ENCODE assay signal across 21 mouse cellular contexts in the genomic region with DNA sequence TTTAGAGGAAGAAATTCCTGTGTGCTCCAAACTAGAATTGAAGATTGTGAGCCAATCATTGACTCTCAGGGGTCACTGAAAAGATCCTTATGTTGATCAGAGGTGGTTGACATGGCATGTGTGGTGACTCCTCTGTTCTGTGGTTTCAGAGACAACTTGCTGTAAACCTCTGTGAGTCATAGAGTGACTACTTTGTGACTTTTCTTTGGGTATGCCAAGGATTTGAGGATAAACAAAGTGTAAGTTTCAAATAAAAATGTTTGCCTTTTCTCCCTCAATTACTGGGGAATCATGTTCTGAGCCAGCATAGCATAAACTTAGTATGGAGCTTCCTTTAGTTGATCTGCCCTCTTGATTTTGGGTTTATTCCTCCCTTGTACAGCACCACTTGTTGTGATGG. TPM values are rescaled to one million over a fixed set of nuclear protein-coding genes. Genes with fewer than 3 reads are reported as not detected.
DNase-seq lines count a peak whose midpoint lies in the region; ATAC-seq lines count a peak whose summit lies in the region.
"Had no signal": no experiment of that assay in that cellular context is flagged by ENCODE, and none has a peak within 500 bp of the region (broad histone marks: within the 10 kb centered on the region; RNA-seq: fewer than 3 reads in every experiment).

No protein-coding gene starts in this region.

- H3K27me3 ChIP-seq in heart, embryonic 13.5 days (replicated peaks): no peaks in the 10 kb centered on the region
- no peaks in the 10 kb centered on the region for H3K27me3 ChIP-seq in lung, embryonic 15.5 days
- H3K27me3 ChIP-seq: CH12.LX; neural tube, embryonic 12.5 days had no signal

- DNase-seq in heart, postnatal 14 days: no peak
- no peak for DNase-seq in lung, postnatal 25 days (ENCODE audit: low spot score)
- DNase-seq in NIH3T3 (ENCODE audit: low read depth): peak; percentile 42
- DNase-seq in frontal cortex, postnatal 10 days (ENCODE audit: low spot score in 2 of 2): no peak
- DNase-seq: adrenal gland, adult 8-10 months; cerebellum, adult 8-10 months; kidney, adult 8-10 months; kidney, postnatal 25 days; layer of hippocampus, adult 9-11 months; liver, postnatal 0 days; right cerebral cortex, postnatal 4 days; thymus, postnatal 14 days had no signal

- peaks cover 16% of the 10 kb centered on the region for H3K4me1 ChIP-seq in heart, embryonic 13.5 days
- H3K4me1 ChIP-seq in lung, embryonic 15.5 days: peaks cover 16% of the 10 kb centered on the region
- H3K4me1 ChIP-seq: limb, embryonic 10.5 days; neural tube, embryonic 12.5 days had no signal

- H3K4me3 ChIP-seq in heart, embryonic 13.5 days: no peak overlapping the region
- no peak overlapping the region for H3K4me3 ChIP-seq in lung, embryonic 15.5 days
- H3K4me3 ChIP-seq: limb, embryonic 10.5 days; neural tube, embryonic 12.5 days had no signal

- H3K4me2 ChIP-seq in heart, embryonic 13.5 days: no peak overlapping the region
- H3K4me2 ChIP-seq in lung, embryonic 15.5 days: no peak overlapping the region
- H3K4me2 ChIP-seq: hindbrain, embryonic 14.5 days; midbrain, embryonic 11.5 days; neural tube, embryonic 12.5 days had no signal

- peak overlapping the region; percentile 94; the same call in 1 of the 2 replicates for H3K27ac ChIP-seq in heart, embryonic 13.5 days (replicated peaks)
- H3K27ac ChIP-seq in lung, embryonic 15.5 days: peak overlapping the region; percentile 5; the same call in 1 of the 2 replicates
- H3K27ac ChIP-seq: hindbrain, embryonic 14.5 days; limb, embryonic 10.5 days; neural tube, embryonic 12.5 days had no signal

- no peaks in the 10 kb centered on the region for H3K36me3 ChIP-seq in heart, embryonic 13.5 days
- no peaks in the 10 kb centered on the region for H3K36me3 ChIP-seq in lung, embryonic 15.5 days
- H3K36me3 ChIP-seq: limb, embryonic 10.5 days; neural tube, embryonic 12.5 days had no signal

- intact Hi-C loops in heart, postnatal 14 days (cut with DNase I): no loop called here

- no peak for ATAC-seq in heart, embryonic 13.5 days (ENCODE audit: extremely low read depth, insufficient number of reproducible peaks, low FRiP score, low TSS enrichment)
- no peak for ATAC-seq in lung, embryonic 15.5 days (ENCODE audit: borderline replicate concordance, extremely low read depth, low FRiP score, low TSS enrichment)
- ATAC-seq in erythroblast, adult 5-6 weeks (replicated peaks; ENCODE audit: low FRiP score, poor library complexity, severe bottlenecking): no peak
- ATAC-seq: forebrain, embryonic 16.5 days; liver, postnatal 0 days had no signal

- H3K9me3 ChIP-seq in heart, embryonic 13.5 days: no peaks in the 10 kb centered on the region
- H3K9me3 ChIP-seq in lung, embryonic 15.5 days: no peaks in the 10 kb centered on the region
- H3K9me3 ChIP-seq: limb, embryonic 10.5 days; neural tube, embryonic 12.5 days had no signal

- no peak overlapping the region for H3K9ac ChIP-seq in heart, embryonic 13.5 days
- H3K9ac ChIP-seq in lung, embryonic 15.5 days: no peak overlapping the region
- H3K9ac ChIP-seq: hindbrain, embryonic 14.5 days; liver, postnatal 0 days; neural tube, embryonic 12.5 days had no signal

RNA-seq across cellular contexts. Expression of gene Desi2, which starts 31.1 kb away (rescaled TPM):
- 19.5 and 26.3 TPM in 2 replicates for polyA plus RNA-seq in heart, embryonic 13.5 days (2015; fragmentation: Nextera tagmentation; extraction: Ambion mirVana)
- 10 to 100 TPM; 19.9 to 21.1 TPM for total RNA-seq in heart, postnatal 14 days (2021)
- 20.7 and 22.8 TPM in 2 replicates for polyA plus RNA-seq in lung, embryonic 15.5 days (2015; fragmentation: Nextera tagmentation; extraction: Ambion mirVana)
- 5.8 and 10.2 TPM in 2 replicates for total RNA-seq in erythroblast, adult 5-6 weeks (2015; ENCODE audit: low replicate concordance)
- total RNA-seq in erythroblast, adult 5-6 weeks (2017; ENCODE audit: low replicate concordance): 2.1 and 3.1 TPM in 2 replicates
